Mouse (Mus musculus): Measurements from ENCODE around the gene Dkk3. TPM values are rescaled to one million over a fixed set of nuclear protein-coding genes. Genes with fewer than 3 reads are reported as not detected.

Gene Dkk3
- polyA plus RNA-seq, 1 experiment from 2014 or later, result 12.0 TPM

DNA sequence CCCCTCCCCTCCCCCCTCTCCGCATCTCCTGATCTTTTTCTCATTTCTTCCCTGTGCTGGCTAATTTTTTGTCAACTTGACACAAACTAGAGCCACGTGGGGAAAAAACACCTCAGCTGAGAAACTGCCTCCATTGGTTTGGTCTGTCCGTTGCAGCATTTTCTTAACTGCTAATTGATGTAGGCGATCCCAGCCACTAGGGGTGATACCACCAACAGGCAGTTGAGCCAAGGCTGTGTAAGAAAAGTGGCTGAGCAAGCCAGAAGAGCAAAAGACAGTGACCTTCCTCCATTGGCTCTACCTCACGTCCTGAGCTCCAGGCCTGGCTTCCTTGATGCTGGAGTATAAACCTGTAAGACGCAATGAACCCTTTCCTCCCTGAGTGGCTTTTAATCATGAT, 978 bp upstream of the Dkk3 start:
- ATAC-seq (replicated peaks; ENCODE audit: low FRiP score), result no peak
- Histone ChIP-seq H3K27ac (ENCODE audit: low read depth, low read length) (no peak overlapping the region), H3K4me3 (ENCODE audit: low read depth, low read length) (no peak overlapping the region), H3K9ac (ENCODE audit: low read depth, low read length) (no peak overlapping the region), H3K9me3 (ENCODE audit: control insufficient read depth, low read length) (no peaks in the 10 kb centered on the region), H3K27me3 (replicated peaks; ENCODE audit: control insufficient read depth, insufficient read depth, low read length) (peaks cover 21% of the 10 kb centered on the region), H3K4me2 (no peak overlapping the region), H3K4me1 (replicated peaks; ENCODE audit: control insufficient read depth, insufficient read depth, low read length) (no peaks in the 10 kb centered on the region), H3K36me3 (ENCODE audit: control insufficient read depth, insufficient read depth, low read length) (no peaks in the 10 kb centered on the region)
- WGBS, result 34% methylated on average over 5 of the region's 6 CpGs
- no peak for DNase-seq (ENCODE audit: low spot score)

- H3K4me1 ChIP-seq (replicated peaks; ENCODE audit: control insufficient read depth, insufficient read depth, low read length), result no peaks in the 10 kb centered on the region
These were observed 528 bp downstream of the Dkk3 start for GRCm38 (mm10) chr7:112158316-112158741.

DNA sequence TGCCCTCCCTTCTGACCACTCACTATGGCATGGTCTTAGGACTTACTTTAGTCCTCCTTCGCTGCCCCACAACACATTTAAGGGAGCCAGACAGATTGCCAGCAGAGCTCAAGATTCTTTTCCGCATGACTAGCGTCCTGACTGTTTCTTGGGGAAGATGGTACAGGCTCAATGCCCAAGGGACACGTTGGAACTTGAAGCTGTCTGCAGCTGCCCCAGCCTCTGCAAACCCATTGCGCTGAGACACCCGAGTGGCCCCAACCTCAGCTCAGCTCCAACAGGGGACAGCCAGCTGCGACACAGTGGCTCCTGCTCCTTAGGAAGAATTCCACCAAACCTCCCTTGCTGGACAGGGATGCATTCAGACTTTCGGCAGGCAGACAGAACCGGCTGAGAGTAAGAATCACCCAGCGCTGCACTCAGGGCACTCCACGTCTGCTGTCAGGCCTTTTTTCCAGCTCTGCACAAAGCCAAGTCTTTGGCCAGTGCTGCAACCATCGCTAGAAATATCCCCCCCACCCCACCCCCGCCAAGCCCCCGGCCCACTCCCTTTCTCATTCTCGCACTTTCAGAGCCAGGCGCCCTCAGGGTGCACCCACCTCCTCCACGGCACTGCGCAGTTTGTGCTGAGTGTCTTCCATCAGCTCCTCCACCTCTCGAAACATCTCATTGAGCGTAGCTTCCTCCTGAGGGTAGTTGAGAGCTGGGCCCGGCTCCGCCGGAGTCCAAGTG, 1.1 kb downstream of the Dkk3 start:
- Histone ChIP-seq H3K4me3 (ENCODE audit: low read depth, low read length) (peak overlapping the region; percentile 53), H3K4me2 (peak overlapping the region; percentile 60), H3K27ac (ENCODE audit: low read depth, low read length) (no peak overlapping the region), H3K9ac (ENCODE audit: low read depth, low read length) (peak overlapping the region; percentile 34; the same call in 1 of the 2 replicates), H3K4me1 (replicated peaks; ENCODE audit: control insufficient read depth, insufficient read depth, low read length) (no peaks in the 10 kb centered on the region), H3K27me3 (replicated peaks; ENCODE audit: control insufficient read depth, insufficient read depth, low read length) (peaks cover 21% of the 10 kb centered on the region), H3K9me3 (ENCODE audit: control insufficient read depth, low read length) (no peaks in the 10 kb centered on the region), H3K36me3 (ENCODE audit: control insufficient read depth, insufficient read depth, low read length) (no peaks in the 10 kb centered on the region)
- WGBS, result 15% methylated on average over 23 of the region's 23 CpGs
- no peak for DNase-seq (ENCODE audit: low spot score)
- ATAC-seq (replicated peaks; ENCODE audit: low FRiP score), result peak; percentile 10; the same call in 1 of the 2 replicates

More at GRCm38 (mm10) chr7:112158316-112158741, 528 bp downstream of the Dkk3 start:
- peak overlapping the region; percentile 60 for H3K4me2 ChIP-seq
- H3K4me3 ChIP-seq (ENCODE audit: low read depth, low read length), result peak overlapping the region; percentile 53
- 2% methylated on average over 23 of the region's 23 CpGs for WGBS
- H3K9me3 ChIP-seq (ENCODE audit: control insufficient read depth, low read length), result no peaks in the 10 kb centered on the region
- DNase-seq (ENCODE audit: low spot score) (peak; percentile 53), ATAC-seq (replicated peaks; ENCODE audit: low FRiP score) (0 out of 2 replicates have a peak, but pooled peaks have one; percentile 30)
- no peak overlapping the region for H3K27ac ChIP-seq (ENCODE audit: low read depth, low read length)
- H3K9ac ChIP-seq (ENCODE audit: low read depth, low read length), result peak overlapping the region; percentile 30; the same call in 1 of the 2 replicates
- H3K27me3 ChIP-seq (replicated peaks; ENCODE audit: control insufficient read depth, insufficient read depth, low read length), result peaks cover 21% of the 10 kb centered on the region
- no peaks in the 10 kb centered on the region for H3K36me3 ChIP-seq (ENCODE audit: control insufficient read depth, insufficient read depth, low read length)

DNA sequence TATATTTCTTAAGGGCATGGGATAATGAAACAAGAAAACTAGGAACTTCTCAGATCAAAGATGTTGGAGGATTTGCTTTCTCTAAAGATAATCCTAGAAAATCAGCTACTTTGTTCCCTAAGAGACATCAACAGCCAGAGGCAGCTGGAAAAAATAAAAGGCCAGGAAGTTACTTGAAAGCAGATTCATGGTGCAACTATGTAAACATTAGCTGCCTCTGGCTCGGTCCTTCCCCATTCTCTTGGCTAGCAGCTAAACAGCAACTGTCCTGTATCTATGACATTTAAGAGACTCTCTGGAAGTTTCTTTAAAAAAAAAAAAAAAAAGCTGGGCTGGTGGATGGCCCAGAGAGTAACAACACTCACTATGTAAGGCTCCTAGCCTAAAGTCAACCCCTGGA, 3.7 kb downstream of the Dkk3 start:
- no peaks in the 10 kb centered on the region for H3K36me3 ChIP-seq (ENCODE audit: control insufficient read depth, insufficient read depth, low read length)

DNA sequence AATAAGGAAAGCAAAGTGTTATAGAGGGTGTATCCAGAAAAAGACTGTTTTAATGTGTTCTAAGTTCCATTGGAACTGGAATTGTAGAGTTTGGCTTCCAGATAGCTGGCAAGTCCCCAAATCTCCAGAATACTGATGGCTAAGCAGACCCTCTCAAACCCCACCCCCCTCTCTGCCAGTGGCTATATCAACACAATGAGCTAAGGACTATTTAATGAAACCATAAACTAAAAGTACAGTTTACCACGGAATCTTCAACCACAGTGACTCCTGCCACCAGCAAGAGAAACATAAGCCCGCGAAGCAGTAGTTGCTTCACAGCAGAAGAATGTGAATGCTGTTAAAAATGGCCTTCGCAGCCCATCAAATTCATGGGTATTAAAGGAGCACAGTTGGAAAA, 4.4 kb downstream of the Dkk3 start:
- Histone ChIP-seq H3K4me1 (replicated peaks; ENCODE audit: control insufficient read depth, insufficient read depth, low read length) (no peaks in the 10 kb centered on the region), H3K9ac (ENCODE audit: low read depth, low read length) (no peak overlapping the region), H3K27me3 (replicated peaks; ENCODE audit: control insufficient read depth, insufficient read depth, low read length) (peaks cover 21% of the 10 kb centered on the region), H3K36me3 (ENCODE audit: control insufficient read depth, insufficient read depth, low read length) (no peaks in the 10 kb centered on the region), H3K9me3 (ENCODE audit: control insufficient read depth, low read length) (no peaks in the 10 kb centered on the region), H3K4me2 (no peak overlapping the region), H3K4me3 (ENCODE audit: low read depth, low read length) (no peak overlapping the region), H3K27ac (ENCODE audit: low read depth, low read length) (no peak overlapping the region)
- no peak for DNase-seq (ENCODE audit: low spot score)
- no peak for ATAC-seq (replicated peaks; ENCODE audit: low FRiP score)
- 78% methylated on average over 4 of the region's 4 CpGs for WGBS

More for the DNA sequence above, 3.7 kb downstream of the Dkk3 start:
- ATAC-seq (replicated peaks; ENCODE audit: low FRiP score) (no peak), DNase-seq (ENCODE audit: low spot score) (no peak)
- WGBS, result 11% methylated on average over 1 of the region's 1 CpGs
- Histone ChIP-seq H3K27ac (ENCODE audit: low read depth, low read length) (no peak overlapping the region), H3K27me3 (replicated peaks; ENCODE audit: control insufficient read depth, insufficient read depth, low read length) (peaks cover 21% of the 10 kb centered on the region), H3K4me1 (replicated peaks; ENCODE audit: control insufficient read depth, insufficient read depth, low read length) (no peaks in the 10 kb centered on the region), H3K4me3 (ENCODE audit: low read depth, low read length) (no peak overlapping the region), H3K9ac (ENCODE audit: low read depth, low read length) (no peak overlapping the region), H3K9me3 (ENCODE audit: control insufficient read depth, low read length) (no peaks in the 10 kb centered on the region), H3K4me2 (no peak overlapping the region)

DNA sequence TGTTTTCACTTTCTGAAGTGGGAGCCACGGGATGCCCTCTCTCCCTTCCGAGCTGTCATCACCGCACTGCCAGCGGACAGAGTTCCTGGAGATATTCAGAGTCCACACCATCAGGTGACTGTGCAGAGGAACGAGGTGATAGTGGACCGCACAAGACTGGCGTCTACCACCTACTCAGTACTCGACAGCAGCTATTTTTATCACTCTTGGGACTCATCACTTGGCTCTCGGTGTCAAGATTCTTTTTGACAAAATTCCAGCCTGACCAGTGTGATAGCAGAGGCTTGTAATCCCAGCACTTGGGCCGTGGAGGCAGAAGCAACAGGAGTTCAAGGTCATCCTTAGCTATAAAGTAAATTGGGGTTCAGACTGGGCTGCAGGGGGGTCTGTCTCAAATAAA, 9.7 kb downstream of the Dkk3 start:
- Histone ChIP-seq H3K4me2 (no peak overlapping the region), H3K4me1 (replicated peaks; ENCODE audit: control insufficient read depth, insufficient read depth, low read length) (no peaks in the 10 kb centered on the region), H3K36me3 (ENCODE audit: control insufficient read depth, insufficient read depth, low read length) (no peaks in the 10 kb centered on the region), H3K9ac (ENCODE audit: low read depth, low read length) (no peak overlapping the region), H3K9me3 (ENCODE audit: control insufficient read depth, low read length) (no peaks in the 10 kb centered on the region), H3K4me3 (ENCODE audit: low read depth, low read length) (no peak overlapping the region), H3K27me3 (replicated peaks; ENCODE audit: control insufficient read depth, insufficient read depth, low read length) (no peaks in the 10 kb centered on the region; the same call in 1 of the 2 replicates), H3K27ac (ENCODE audit: low read depth, low read length) (no peak overlapping the region)
- DNase-seq (ENCODE audit: low spot score), result no peak
- ATAC-seq (replicated peaks; ENCODE audit: low FRiP score), result no peak
- 79% methylated on average over 10 of the region's 10 CpGs for WGBS

GRCm38 (mm10) chr7:112147979-112148378, 10.9 kb downstream of the Dkk3 start:
- WGBS, result 85% methylated on average over 2 of the region's 2 CpGs
- DNase-seq (ENCODE audit: low spot score) (no peak), ATAC-seq (replicated peaks; ENCODE audit: low FRiP score) (no peak)
- H3K9me3 ChIP-seq (ENCODE audit: control insufficient read depth, low read length), result no peaks in the 10 kb centered on the region
- H3K36me3 ChIP-seq (ENCODE audit: control insufficient read depth, insufficient read depth, low read length), result no peaks in the 10 kb centered on the region
- H3K9ac ChIP-seq (ENCODE audit: low read depth, low read length), result no peak overlapping the region
- no peaks in the 10 kb centered on the region for H3K4me1 ChIP-seq (replicated peaks; ENCODE audit: control insufficient read depth, insufficient read depth, low read length)
- no peaks in the 10 kb centered on the region for H3K27me3 ChIP-seq (replicated peaks; ENCODE audit: control insufficient read depth, insufficient read depth, low read length)
- no peak overlapping the region for H3K27ac ChIP-seq (ENCODE audit: low read depth, low read length)
- no peak overlapping the region for H3K4me3 ChIP-seq (ENCODE audit: low read depth, low read length)
- H3K4me2 ChIP-seq, result no peak overlapping the region

GRCm38 (mm10) chr7:112144646-112145179, 14.1 kb downstream of the Dkk3 start:
- Histone ChIP-seq H3K27ac (ENCODE audit: low read depth, low read length) (no peak overlapping the region), H3K4me2 (no peak overlapping the region), H3K36me3 (ENCODE audit: control insufficient read depth, insufficient read depth, low read length) (no peaks in the 10 kb centered on the region), H3K9me3 (ENCODE audit: control insufficient read depth, low read length) (no peaks in the 10 kb centered on the region), H3K4me3 (ENCODE audit: low read depth, low read length) (no peak overlapping the region), H3K9ac (ENCODE audit: low read depth, low read length) (no peak overlapping the region), H3K4me1 (replicated peaks; ENCODE audit: control insufficient read depth, insufficient read depth, low read length) (no peaks in the 10 kb centered on the region), H3K27me3 (replicated peaks; ENCODE audit: control insufficient read depth, insufficient read depth, low read length) (no peaks in the 10 kb centered on the region)
- ATAC-seq (replicated peaks; ENCODE audit: low FRiP score), result no peak
- no peak for DNase-seq (ENCODE audit: low spot score)
- 78% methylated on average over 11 of the region's 11 CpGs for WGBS

DNA sequence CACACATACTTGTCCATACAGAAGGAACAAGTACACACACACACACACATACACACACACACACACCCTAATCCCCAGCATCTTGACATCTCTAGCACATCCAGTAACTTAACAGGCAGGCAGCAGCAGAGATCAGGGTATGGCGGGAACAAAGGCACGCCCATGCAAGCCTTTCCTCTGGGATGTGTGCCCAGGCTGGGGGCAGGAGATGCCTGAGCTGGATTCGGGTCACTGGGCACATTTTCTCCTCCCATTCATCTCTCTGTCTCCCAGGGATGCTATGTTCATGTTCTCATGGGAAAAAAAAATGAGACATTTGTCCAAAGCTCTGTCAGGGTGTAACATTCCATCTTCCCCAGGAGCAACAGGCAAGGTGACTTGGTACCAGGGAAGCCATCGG, 14.9 kb downstream of the Dkk3 start:
- Histone ChIP-seq H3K4me2 (no peak overlapping the region), H3K27ac (ENCODE audit: low read depth, low read length) (no peak overlapping the region), H3K36me3 (ENCODE audit: control insufficient read depth, insufficient read depth, low read length) (no peaks in the 10 kb centered on the region), H3K4me1 (replicated peaks; ENCODE audit: control insufficient read depth, insufficient read depth, low read length) (no peaks in the 10 kb centered on the region), H3K9ac (ENCODE audit: low read depth, low read length) (no peak overlapping the region), H3K27me3 (replicated peaks; ENCODE audit: control insufficient read depth, insufficient read depth, low read length) (no peaks in the 10 kb centered on the region), H3K9me3 (ENCODE audit: control insufficient read depth, low read length) (no peaks in the 10 kb centered on the region), H3K4me3 (ENCODE audit: low read depth, low read length) (no peak overlapping the region)
- no peak for ATAC-seq (replicated peaks; ENCODE audit: low FRiP score)
- 74% methylated on average over 4 of the region's 4 CpGs for WGBS
- no peak for DNase-seq (ENCODE audit: low spot score)

Data from liver, embryonic 11.5 days (tissue).